Mouse (Mus musculus): ENCODE data around the gene Abcc3. TPM values are rescaled to one million over a fixed set of nuclear protein-coding genes. Genes with fewer than 3 reads are reported as not detected.

Abcc3 gene
- total RNA-seq, 2 experiments from 2014 or later = not detected

DNA sequence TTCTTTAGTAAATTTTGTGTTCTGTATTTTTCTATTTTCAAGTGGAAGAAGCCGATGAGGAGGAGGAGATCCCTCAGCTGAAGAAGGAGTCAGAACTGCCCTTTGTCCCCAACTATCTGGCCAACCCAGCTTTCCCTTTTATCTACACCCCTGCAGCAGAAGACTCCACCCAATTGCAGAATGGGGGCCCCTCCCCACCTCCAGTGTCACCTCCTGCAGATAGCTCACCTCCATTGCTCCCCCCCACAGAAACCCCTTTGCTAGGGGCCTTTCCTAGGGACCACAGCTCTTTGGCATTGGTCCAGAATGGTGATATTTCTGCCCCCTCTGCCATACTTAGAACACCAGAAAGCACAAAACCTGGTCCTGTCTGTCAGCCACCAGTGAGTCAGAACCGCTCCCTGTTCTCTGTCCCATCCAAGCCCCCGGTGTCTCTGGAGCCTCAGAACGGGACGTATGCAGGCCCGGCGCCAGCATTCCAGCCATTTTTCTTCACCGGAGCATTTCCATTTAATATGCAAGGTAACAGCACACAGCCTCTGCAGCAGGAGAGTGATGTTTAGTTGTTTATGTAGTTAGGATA lies 58.3 kb downstream of the Abcc3 start:
- peak; percentile 92 for ATAC-seq (replicated peaks; ENCODE audit: low FRiP score, low TSS enrichment, poor library complexity, severe bottlenecking)

- ATAC-seq (replicated peaks; ENCODE audit: low FRiP score, low TSS enrichment, poor library complexity, severe bottlenecking) = no peak
Measured at GRCm38 (mm10) chr11:94332726-94333125, 60.1 kb downstream of the Abcc3 start.

GRCm38 (mm10) chr11:94330211-94330610 lies 62.6 kb downstream of the Abcc3 start:
- no peak for ATAC-seq (replicated peaks; ENCODE audit: low FRiP score, low TSS enrichment, poor library complexity, severe bottlenecking)

- ATAC-seq (replicated peaks; ENCODE audit: low FRiP score, low TSS enrichment, poor library complexity, severe bottlenecking) = peak; percentile 56; the same call in 1 of the 2 replicates
Measured at GRCm38 (mm10) chr11:94329270-94329891, 63.4 kb downstream of the Abcc3 start.

DNA sequence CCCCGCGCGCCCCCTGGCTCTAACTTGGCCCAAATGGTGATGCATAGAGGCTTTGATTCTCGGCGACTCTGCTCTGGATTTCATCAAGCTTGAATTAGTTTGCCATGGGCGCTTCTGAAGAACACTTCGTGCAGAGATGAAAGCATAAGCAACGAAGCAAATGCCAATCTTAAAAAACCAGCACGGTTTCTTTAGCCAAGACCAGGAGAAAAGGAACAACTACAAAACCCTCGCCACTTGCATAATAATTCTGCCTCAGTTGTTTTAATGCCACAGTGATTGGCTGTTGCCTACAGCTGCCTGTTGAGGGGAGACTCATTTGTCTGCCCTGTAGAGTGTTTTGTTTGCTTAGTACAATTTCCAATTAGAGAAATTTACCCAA lies 64.2 kb downstream of the Abcc3 start:
- no peak for ATAC-seq (replicated peaks; ENCODE audit: low FRiP score, low TSS enrichment, poor library complexity, severe bottlenecking)

GRCm38 (mm10) chr11:94327693-94328643 lies 64.8 kb downstream of the Abcc3 start, which contains the start of gene Ankrd40:
Ankrd40 (plus strand) TSS chr11:94328001.
- peak; percentile 63 for ATAC-seq (replicated peaks; ENCODE audit: low FRiP score, low TSS enrichment, poor library complexity, severe bottlenecking)

DNA sequence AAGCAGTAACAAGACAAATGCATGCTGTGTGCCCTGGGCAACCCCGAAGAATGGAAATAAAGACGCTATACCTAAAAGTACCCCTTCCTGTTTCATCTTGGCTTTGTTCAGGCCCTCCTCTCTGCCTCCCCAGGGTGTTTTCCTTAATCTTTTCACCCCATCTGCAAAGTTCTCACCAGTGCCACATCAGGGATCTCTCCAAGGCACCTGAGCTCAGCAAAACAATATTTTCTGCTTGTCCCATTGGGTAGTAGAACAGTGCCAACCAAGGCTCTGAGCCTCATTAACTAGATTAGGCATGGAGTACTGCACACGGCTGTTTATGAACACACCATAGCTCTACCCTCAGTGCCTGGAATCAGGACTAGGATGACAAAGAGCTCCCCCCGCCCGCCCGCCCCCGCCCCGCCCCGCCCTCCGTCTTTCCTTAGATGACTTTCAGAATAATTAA lies 65.8 kb downstream of the Abcc3 start:
- ATAC-seq (replicated peaks; ENCODE audit: low FRiP score, low TSS enrichment, poor library complexity, severe bottlenecking) = no peak

- ATAC-seq (replicated peaks; ENCODE audit: low FRiP score, low TSS enrichment, poor library complexity, severe bottlenecking) = no peak
Measured at GRCm38 (mm10) chr11:94324618-94325017, 68.2 kb downstream of the Abcc3 start.

DNA sequence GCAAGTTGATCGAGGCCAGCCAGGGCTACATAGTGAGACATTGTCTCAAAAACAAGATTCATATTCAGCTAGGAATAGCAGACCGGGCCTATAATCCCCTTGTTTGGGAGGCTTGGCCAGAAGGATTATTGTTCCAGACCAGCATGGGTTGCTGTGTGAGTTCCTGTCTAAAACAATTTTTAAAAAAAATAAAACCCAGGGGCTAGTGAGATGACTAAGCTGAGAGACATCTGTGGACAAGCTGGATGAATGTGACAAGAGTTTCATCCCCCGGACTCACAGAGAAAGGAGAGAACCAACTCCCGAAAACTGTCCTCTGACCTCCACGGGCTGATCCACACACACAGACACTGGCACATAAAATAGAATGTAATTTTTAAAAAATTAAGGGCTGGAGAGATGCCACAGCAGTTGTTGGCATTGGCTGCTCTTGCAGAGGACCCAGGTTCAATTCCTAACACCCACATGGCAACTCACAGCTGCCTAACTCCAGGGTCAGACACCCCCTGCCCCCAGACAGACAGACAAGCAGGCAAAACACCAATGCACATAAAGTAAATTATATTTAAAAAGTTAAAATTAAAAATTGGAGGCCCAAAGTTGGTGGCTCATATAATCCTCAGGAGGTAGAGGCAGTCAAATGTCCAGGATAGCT lies 69.4 kb downstream of the Abcc3 start:
- ATAC-seq (replicated peaks; ENCODE audit: low FRiP score, low TSS enrichment, poor library complexity, severe bottlenecking) = no peak

DNA sequence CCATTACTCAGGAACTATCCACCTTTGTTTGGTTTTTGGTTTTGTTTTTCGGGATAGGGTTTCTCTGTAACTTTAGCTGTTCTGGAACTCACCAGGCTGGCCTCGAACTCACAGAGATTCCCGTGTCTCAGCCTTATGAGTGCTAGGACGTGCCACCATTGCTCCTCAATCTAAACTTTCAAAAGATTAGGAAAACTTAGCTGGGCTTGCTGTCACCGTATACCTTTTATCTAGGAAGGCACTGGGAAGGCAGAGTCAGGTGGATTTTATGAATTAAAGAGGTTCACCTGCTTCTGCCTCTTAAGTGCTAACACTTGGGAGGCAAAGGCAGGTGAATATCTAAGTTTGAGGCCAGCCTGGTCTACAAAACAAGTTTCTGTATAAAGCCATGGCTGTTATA lies 70.2 kb downstream of the Abcc3 start:
- ATAC-seq (replicated peaks; ENCODE audit: low FRiP score, low TSS enrichment, poor library complexity, severe bottlenecking) = no peak

- peak; percentile 92 for ATAC-seq (replicated peaks; ENCODE audit: low FRiP score, low TSS enrichment, poor library complexity, severe bottlenecking)
Measured at GRCm38 (mm10) chr11:94321931-94322400, 70.8 kb downstream of the Abcc3 start, which contains the start of gene Luc7l3. Luc7l3 (minus strand) TSS chr11:94321988.

DNA sequence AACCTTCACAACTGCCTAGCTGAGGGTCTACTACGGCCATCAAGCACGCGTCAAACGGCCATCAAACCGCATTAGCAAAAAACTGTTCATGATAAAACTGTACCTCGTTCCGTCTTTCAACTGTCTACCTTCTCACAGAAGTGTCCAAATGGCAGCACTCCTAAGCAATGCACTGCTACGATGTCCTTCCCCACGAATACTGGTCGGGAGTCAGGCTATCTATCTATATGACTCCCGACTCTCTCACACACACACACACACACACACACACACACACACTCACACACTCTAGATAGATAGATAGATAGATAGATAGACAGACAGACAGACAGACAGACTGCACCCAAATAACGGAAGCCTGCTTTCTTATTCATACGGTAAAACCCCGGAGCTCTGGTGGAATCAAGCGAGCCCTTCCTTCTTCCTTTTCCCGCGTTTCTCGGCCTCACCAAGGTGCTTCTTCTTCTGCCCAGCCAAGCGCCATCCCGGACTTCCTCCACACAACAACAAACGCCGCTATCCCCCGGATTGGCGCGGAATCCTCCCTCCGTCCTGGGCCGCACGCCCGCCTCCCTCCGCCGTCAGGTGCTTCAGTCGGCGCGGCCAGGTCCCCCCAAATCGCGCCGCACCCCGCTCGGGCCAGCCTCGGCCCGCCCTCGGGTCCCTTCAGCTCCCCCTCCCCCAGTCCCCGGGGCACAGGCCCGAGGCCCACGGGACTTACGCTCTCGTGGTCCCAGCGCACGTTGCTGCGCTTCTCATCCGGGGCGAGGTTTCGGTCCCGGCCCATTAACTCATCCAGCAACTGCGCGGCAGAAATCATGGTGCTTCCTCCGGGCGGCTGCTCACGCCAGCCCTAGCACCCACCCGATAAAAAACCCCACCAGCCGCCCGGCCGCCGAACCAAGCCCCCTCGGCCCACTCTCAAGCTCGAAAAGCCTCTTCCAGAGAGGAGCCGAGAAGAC lies 71.5 kb downstream of the Abcc3 start:
- ATAC-seq (replicated peaks; ENCODE audit: low FRiP score, low TSS enrichment, poor library complexity, severe bottlenecking) = peak; percentile 56

DNA sequence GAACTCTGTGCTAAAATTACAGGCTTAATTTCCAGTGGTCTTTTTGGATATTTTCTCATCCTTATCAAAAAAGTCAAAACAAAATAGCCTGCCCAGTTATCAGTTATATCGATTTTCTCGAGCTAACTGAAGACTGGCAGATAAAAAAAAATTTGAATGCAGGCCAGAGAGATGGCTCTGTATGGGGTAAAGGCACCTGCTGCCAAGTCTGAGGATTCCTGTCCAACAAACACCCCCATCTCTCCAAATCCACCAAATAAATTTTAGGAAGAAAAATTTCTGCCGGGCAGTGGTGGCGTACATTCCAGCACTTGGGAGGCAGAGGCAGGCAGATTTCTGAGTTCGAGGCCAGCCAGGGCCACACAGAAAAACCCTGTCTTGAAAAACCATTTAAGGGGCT lies 74.7 kb downstream of the Abcc3 start:
- ATAC-seq (replicated peaks; ENCODE audit: low FRiP score, low TSS enrichment, poor library complexity, severe bottlenecking) = no peak

DNA sequence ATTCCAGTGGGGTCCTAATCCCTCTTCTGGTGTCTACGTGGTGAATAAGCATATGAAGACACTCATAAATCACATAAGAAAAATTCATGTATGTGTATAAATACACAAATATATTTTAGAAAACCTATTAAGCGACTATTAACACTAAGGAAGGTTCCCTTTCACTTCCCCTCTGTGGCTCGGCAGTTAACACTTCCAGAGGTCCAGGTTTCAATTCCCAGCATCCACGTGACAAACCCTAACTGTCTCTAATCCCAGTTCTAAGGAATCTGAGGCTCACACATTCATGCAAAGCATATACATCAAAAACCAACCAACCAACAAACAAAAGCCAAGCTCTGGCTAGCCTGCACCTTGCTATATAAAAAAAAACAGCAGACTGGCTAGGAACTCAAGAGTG lies 75.3 kb downstream of the Abcc3 start:
- no peak for ATAC-seq (replicated peaks; ENCODE audit: low FRiP score, low TSS enrichment, poor library complexity, severe bottlenecking)

- ATAC-seq (replicated peaks; ENCODE audit: low FRiP score, low TSS enrichment, poor library complexity, severe bottlenecking) = no peak
Measured at GRCm38 (mm10) chr11:94317014-94317413, 75.8 kb downstream of the Abcc3 start.

GRCm38 (mm10) chr11:94316528-94316927 lies 76.3 kb downstream of the Abcc3 start:
- ATAC-seq (replicated peaks; ENCODE audit: low FRiP score, low TSS enrichment, poor library complexity, severe bottlenecking) = no peak

GRCm38 (mm10) chr11:94315308-94315707 lies 77.5 kb downstream of the Abcc3 start:
- no peak for ATAC-seq (replicated peaks; ENCODE audit: low FRiP score, low TSS enrichment, poor library complexity, severe bottlenecking)

- ATAC-seq (replicated peaks; ENCODE audit: low FRiP score, low TSS enrichment, poor library complexity, severe bottlenecking) = peak; percentile 56
Measured at GRCm38 (mm10) chr11:94314098-94314652, 78.6 kb downstream of the Abcc3 start.

All from megakaryocyte-erythroid progenitor cell, adult 5-6 weeks (primary cell).